Mouse (Mus musculus) embryonic facial prominence, embryonic 14.5 days (tissue): ENCODE results near the gene Fam185a. TPM values are rescaled to one million over a fixed set of nuclear protein-coding genes. Genes with fewer than 3 reads are reported as not detected.
A peak's percentile ranks its signal among the peaks of the same experiment; 100 is the strongest.

Source experiments
- ATAC-seq: fragments of 200-750 bp; cut with Nextera tagmentation; 2 replicates; pipeline ENCODE4 v1.8.0; 2017; ENCODE audit warnings: low read depth, moderate number of reproducible peaks, moderate TSS enrichment
- DNase-seq: peaks from one replicate; pipeline ENCODE4 v3.0.0-alpha.2; 2015; ENCODE audit warnings: low spot score
- H3K27ac ChIP-seq: fragments of 300-500 bp; sonication (generic); replicated peaks from 2 replicates; pipeline ENCODE4 v1.5.1; 2014; ENCODE audit warnings: low read depth, mild to moderate bottlenecking, low read length, moderate library complexity
- H3K27me3 ChIP-seq: fragments of 300-500 bp; sonication (generic); replicated peaks from 2 replicates; pipeline ENCODE4 v1.6.1; 2014; ENCODE audit warnings: low read length; ENCODE audit not compliant: control insufficient read depth, insufficient read depth
- H3K36me3 ChIP-seq: fragments of 300-500 bp; sonication (generic); 2 replicates; pipeline ENCODE4 v1.6.1; 2014; ENCODE audit warnings: low read length, mixed read lengths; ENCODE audit not compliant: control insufficient read depth, insufficient read depth
- H3K4me1 ChIP-seq: fragments of 300-500 bp; sonication (generic); 2 replicates; pipeline ENCODE4 v1.6.1; 2014; ENCODE audit warnings: antibody characterized with exemption, low read length; ENCODE audit not compliant: control insufficient read depth, insufficient read depth
- H3K4me2 ChIP-seq: fragments of 300-500 bp; sonication (generic); 2 replicates; pipeline ENCODE4 v1.6.1; 2014; ENCODE audit warnings: low read depth, mild to moderate bottlenecking, low read length, moderate library complexity, mixed read lengths
- H3K4me3 ChIP-seq: fragments of 300-500 bp; sonication (generic); 2 replicates; pipeline ENCODE4 v1.5.1; 2014; ENCODE audit warnings: low read depth, mild to moderate bottlenecking, low read length
- H3K9ac ChIP-seq: fragments of 300-500 bp; sonication (generic); 2 replicates; pipeline ENCODE4 v1.6.1; 2014; ENCODE audit warnings: low read depth, mild to moderate bottlenecking, low read length, moderate library complexity, mixed read lengths
- H3K9me3 ChIP-seq: fragments of 300-500 bp; sonication (generic); 2 replicates; pipeline ENCODE4 v1.6.1; 2016; ENCODE audit warnings: low read length; ENCODE audit not compliant: control insufficient read depth
- WGBS: fragments of 180-500 bp; shearing (Covaris S2); extraction: QIAGEN DNeasy Blood & Tissue Kit; methylation state at CpG from one replicate; pipeline ENCODE4 v1.1.7; 2014; 5-methylcytosine and 5-hydroxymethylcytosine counted together
- polyA plus RNA-seq: library from polyadenylated mRNA; unstranded; fragments of >200 nt; fragmentation: Nextera tagmentation; extraction: Ambion mirVana; gene quantifications from 2 replicates; pipeline ENCODE4 v1.2.1, GENCODE M21; 2014

The Fam185a gene
- polyA plus RNA-seq, 1 experiment from 2014 or later: 6.6 TPM

DNA sequence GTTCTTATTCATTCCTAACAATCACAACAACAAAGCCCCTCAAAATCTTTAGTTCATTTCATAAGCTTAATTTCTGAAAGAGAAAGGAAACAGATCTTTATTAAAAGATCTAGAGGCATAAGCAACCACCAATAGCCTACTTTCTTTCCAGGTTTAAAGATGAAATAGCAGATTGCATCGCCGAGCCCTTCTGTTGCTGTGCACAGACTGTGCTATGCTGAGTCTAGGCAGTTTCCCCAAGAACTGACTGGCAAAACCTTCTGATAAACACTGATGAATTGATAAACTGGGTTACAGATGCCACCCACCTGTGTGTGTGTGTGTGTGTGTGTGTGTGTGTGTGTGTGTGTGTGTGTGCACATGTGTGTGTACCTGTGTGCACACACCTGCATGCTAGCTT, 76.2 kb downstream of the Fam185a start:
- Histone ChIP-seq H3K27me3 (no peaks in the 10 kb centered on the region), H3K9me3 (no peaks in the 10 kb centered on the region), H3K9ac (no peak overlapping the region), H3K36me3 (no peaks in the 10 kb centered on the region), H3K4me1 (peaks cover 22% of the 10 kb centered on the region), H3K27ac (no peak overlapping the region), H3K4me3 (no peak overlapping the region), H3K4me2 (no peak overlapping the region)
- 77% methylated on average over 2 of the region's 2 CpGs for WGBS
- DNase-seq (no peak), ATAC-seq (no peak)

DNA sequence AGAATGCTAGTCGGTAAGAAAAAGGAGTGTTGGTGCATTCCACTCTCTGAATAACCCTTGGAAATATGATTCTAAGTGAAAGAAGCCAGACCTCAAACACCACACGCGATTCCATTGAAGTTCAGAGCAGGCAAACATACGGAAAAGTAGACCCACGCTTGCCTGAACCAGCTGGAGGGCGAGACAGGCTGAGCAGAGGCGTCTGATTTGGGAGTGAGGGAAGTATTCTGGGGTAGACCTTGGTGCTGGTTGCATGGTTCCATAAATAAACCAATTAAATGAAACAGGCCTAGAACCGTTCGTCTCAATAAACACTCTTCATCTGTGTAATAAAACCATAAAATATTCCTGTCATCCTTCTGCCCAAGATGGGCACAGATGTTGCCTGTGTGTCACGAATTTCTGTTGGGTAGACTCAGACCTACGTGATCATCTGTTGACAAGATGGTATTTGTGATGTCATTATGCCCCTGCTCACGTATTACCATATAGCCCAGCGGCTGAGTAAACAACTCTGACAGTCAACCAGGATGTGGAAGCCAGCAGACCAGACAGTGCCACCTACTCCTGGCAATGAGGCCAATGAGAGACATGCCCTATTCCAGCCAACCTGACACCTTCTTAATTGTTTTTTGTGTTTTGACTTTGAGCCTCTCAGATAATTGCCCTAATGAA, 78.3 kb downstream of the Fam185a start:
- Histone ChIP-seq H3K27ac (0 out of 2 replicates have a peak overlapping the region, but pooled peaks have one; percentile 15), H3K4me2 (no peak overlapping the region), H3K4me3 (no peak overlapping the region), H3K4me1 (peaks cover 21% of the 10 kb centered on the region), H3K36me3 (no peaks in the 10 kb centered on the region), H3K9me3 (no peaks in the 10 kb centered on the region), H3K9ac (no peak overlapping the region), H3K27me3 (no peaks in the 10 kb centered on the region)
- no peak for DNase-seq
- no peak for ATAC-seq
- 60% methylated on average over 13 of the region's 13 CpGs for whole genome bisulfite sequencing

DNA sequence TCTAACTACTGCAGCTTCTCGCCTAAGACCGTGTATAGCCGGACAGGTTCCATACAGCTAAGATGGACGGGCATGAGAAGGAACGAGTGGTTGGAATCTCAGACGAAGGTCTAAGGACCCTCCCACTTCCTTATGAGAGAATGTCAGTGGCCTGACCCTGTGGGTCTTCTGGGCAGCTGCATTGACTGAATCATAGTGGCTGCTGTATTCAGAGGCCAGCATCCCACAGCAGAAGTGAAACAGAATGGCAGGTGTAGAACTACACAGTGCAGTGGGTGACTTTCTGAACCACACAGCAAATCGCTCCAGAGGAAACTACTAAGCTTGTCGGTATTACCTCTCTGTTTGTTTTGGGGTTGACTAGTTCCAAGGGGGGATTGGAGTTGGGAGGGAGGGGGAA, 80.4 kb downstream of the Fam185a start:
- H3K4me2 ChIP-seq: no peak overlapping the region
- no peak for ATAC-seq
- H3K36me3 ChIP-seq: no peaks in the 10 kb centered on the region
- no peak overlapping the region for H3K4me3 ChIP-seq
- peaks cover 21% of the 10 kb centered on the region for H3K4me1 ChIP-seq
- no peak for DNase-seq
- no peaks in the 10 kb centered on the region for H3K9me3 ChIP-seq
- H3K27ac ChIP-seq: no peak overlapping the region
- no peaks in the 10 kb centered on the region for H3K27me3 ChIP-seq
- whole genome bisulfite sequencing: 89% methylated on average over 8 of the region's 8 CpGs
- no peak overlapping the region for H3K9ac ChIP-seq

DNA sequence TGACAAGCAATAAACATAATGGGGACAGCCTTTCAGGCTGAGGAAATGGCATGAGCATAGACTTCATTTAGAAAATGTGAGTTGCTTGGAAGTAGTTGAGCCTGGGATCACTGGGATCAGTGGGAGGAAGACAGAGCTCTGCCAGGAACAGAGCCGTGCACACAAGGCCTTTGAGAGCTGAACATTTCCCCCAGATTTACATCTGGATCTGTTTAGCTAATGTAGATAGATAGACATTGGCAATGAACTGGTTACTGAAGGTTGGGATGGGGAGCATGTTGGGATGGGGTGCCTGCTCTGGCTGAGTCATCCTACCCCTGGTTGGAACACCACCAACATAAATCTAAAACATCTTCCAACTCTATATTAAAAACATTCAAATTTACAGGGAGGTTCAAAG, 82.1 kb downstream of the Fam185a start:
- Histone ChIP-seq H3K27ac (peak overlapping the region; percentile 9; the same call in 1 of the 2 replicates), H3K27me3 (no peaks in the 10 kb centered on the region), H3K4me2 (no peak overlapping the region), H3K36me3 (no peaks in the 10 kb centered on the region), H3K4me1 (peaks cover 13% of the 10 kb centered on the region; the same call in 1 of the 2 replicates), H3K9ac (no peak overlapping the region), H3K9me3 (no peaks in the 10 kb centered on the region), H3K4me3 (no peak overlapping the region)
- DNase-seq (peak; percentile 80), ATAC-seq (peak; percentile 70; the same call in 1 of the 2 replicates)
- 25% methylated on average over 1 of the region's 1 CpGs for WGBS

DNA sequence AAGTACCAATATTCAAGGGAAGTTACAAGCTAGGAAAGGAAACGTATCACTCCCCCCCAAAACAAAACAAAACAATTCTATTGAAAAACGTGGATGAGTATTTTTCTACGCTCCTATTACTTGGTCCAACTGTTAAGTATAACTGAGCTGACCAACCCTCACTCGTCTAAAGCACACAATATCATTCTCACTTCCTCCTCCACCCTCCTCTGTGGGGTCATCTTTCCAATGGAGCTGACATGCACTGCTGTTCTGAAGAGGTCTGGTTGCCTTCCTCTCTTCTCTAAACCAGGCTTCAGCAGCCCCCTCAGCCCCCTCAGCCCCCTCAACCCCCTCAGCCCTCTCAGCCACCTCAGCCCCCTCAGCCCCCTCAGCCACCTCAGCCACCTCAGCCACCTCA, 85.0 kb downstream of the Fam185a start:
- no peaks in the 10 kb centered on the region for H3K27me3 ChIP-seq
- no peaks in the 10 kb centered on the region for H3K36me3 ChIP-seq
- DNase-seq (no peak), ATAC-seq (no peak)
- H3K9me3 ChIP-seq: no peaks in the 10 kb centered on the region
- H3K4me3 ChIP-seq: no peak overlapping the region
- H3K27ac ChIP-seq: no peak overlapping the region
- peaks cover 22% of the 10 kb centered on the region; the same call in 1 of the 2 replicates for H3K4me1 ChIP-seq
- no peak overlapping the region for H3K4me2 ChIP-seq
- WGBS: 81% methylated on average over 4 of the region's 4 CpGs
- no peak overlapping the region for H3K9ac ChIP-seq

DNA sequence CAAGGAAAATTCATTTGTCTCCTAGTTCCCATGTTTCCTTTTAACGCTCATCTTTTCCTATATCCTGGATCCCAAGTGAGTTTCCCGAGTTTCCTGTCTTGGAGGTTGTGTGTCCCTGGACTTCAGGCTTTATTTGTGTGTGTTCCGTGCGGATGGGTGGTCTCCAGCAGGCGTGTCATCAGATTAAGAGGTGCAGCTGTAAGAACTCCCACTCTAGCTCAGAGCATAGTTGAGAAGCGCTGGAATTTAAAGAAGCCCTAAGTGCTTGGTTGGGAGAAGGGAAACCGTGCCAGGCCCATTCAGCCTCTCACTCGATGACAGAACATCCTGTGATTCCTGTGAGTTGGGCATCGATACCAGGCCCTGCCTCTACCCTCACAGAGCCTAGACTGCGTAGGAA, 88.6 kb downstream of the Fam185a start:
- H3K36me3 ChIP-seq: no peaks in the 10 kb centered on the region
- H3K27ac ChIP-seq: peak overlapping the region; percentile 33
- H3K27me3 ChIP-seq: no peaks in the 10 kb centered on the region
- peak; percentile 51 for DNase-seq
- H3K9ac ChIP-seq: no peak overlapping the region
- 0 out of 2 replicates have a peak, but pooled peaks cover 9% of the 10 kb centered on the region for H3K4me1 ChIP-seq
- no peak overlapping the region for H3K4me3 ChIP-seq
- WGBS: 48% methylated on average over 10 of the region's 10 CpGs
- no peaks in the 10 kb centered on the region for H3K9me3 ChIP-seq
- H3K4me2 ChIP-seq: no peak overlapping the region
- ATAC-seq: peak; percentile 53; the same call in 1 of the 2 replicates

DNA sequence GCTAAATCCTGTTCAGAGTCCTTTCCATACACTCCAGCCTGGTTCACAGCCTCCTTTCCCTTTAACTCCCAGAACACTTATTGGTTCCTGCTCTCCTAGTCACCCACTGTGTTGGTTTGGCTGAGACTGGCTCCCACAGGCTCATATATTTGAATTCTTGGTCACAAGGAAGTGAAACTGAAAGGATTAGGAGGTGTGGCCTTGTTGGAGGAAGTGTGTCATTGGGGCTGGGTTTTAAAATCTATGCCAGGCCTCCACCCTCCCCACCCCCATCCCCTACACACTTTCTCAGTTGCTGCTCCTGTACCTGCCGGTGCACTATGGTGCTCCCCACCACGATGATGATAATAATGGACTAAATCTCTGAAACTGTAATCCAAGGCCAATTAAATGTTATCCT, 92.8 kb downstream of the Fam185a start:
- ATAC-seq (no peak), DNase-seq (no peak)
- WGBS: 97% methylated on average over 2 of the region's 2 CpGs
- Histone ChIP-seq H3K4me2 (no peak overlapping the region), H3K4me1 (0 out of 2 replicates have a peak, but pooled peaks cover 9% of the 10 kb centered on the region), H3K4me3 (no peak overlapping the region), H3K36me3 (no peaks in the 10 kb centered on the region), H3K27ac (no peak overlapping the region), H3K9me3 (no peaks in the 10 kb centered on the region), H3K27me3 (no peaks in the 10 kb centered on the region), H3K9ac (no peak overlapping the region)

DNA sequence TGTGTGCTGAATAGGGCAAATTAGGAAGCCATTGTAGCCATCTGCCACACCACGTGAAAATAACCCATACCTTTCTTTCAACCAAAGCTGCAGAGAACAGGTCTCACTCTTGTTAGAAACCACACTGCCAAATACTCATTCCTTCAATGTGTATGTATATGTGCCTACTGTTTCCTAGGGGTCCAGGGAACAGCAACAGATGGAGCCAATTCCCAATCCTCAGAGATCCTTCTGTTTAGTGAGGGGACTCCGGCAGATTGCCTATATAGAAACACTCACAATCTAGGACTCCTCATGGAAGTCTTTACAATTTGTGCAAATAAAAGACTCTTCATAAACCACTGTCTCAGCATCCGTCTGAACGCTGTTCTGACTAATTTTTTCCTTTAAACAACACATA, 93.4 kb downstream of the Fam185a start:
- H3K9ac ChIP-seq: no peak overlapping the region
- 0 out of 2 replicates have a peak, but pooled peaks cover 5% of the 10 kb centered on the region for H3K4me1 ChIP-seq
- DNase-seq (no peak), ATAC-seq (no peak)
- no peak overlapping the region for H3K27ac ChIP-seq
- H3K27me3 ChIP-seq: no peaks in the 10 kb centered on the region
- no peak overlapping the region for H3K4me2 ChIP-seq
- no peaks in the 10 kb centered on the region for H3K36me3 ChIP-seq
- H3K4me3 ChIP-seq: no peak overlapping the region
- WGBS: 48% methylated on average over 4 of the region's 4 CpGs
- no peaks in the 10 kb centered on the region for H3K9me3 ChIP-seq

DNA sequence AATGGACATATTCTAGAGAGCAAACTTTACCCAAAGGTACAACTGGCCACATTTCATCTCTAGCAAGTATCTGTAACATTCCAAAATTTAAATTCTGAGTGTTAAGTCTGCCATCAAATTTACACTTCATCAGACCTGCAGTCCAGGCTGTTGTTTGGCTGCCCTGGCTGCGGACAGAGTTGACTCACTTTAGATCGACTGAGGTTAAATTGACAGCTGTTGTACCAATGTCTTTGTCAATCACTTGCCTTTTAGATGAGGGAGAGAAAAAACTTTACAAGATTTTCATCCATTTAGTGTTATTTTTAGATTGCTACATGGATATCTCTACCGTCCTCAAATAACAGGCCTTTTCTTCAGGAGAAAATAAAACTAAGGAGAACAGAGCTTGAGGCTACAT, 94.4 kb downstream of the Fam185a start:
- H3K4me2 ChIP-seq: no peak overlapping the region
- no peak overlapping the region for H3K9ac ChIP-seq
- no peaks in the 10 kb centered on the region for H3K9me3 ChIP-seq
- WGBS: 66% methylated on average over 3 of the region's 3 CpGs
- no peak overlapping the region for H3K27ac ChIP-seq
- no peak for DNase-seq
- no peak for ATAC-seq
- H3K27me3 ChIP-seq: no peaks in the 10 kb centered on the region
- H3K4me3 ChIP-seq: no peak overlapping the region
- H3K36me3 ChIP-seq: no peaks in the 10 kb centered on the region
- no peaks in the 10 kb centered on the region for H3K4me1 ChIP-seq
